Mouse (Mus musculus) liver, adult 2 months (tissue): ENCODE measurements at regions not wholly inside any gene's neighbourhood (a gene's known extent, or its start where the extent isn't known, plus 50 kb on each side); places are given as distances from the start of the nearest gene placed in this dataset.
A peak's percentile ranks its signal among the peaks of the same experiment; 100 is the strongest.

Experiments used
- DNase-seq: peaks from one replicate; pipeline ENCODE4 v3.0.0-alpha.2; 2011; ENCODE audit warnings: low read depth, low spot score; ENCODE audit errors: extremely low read depth
- H3K27ac ChIP-seq: fragments of 200-500 bp; replicated peaks from 2 replicates; pipeline ENCODE4 v1.5.1; 2012; ENCODE audit warnings: low read depth, mild to moderate bottlenecking, control low read depth, inconsistent platforms, low read length; ENCODE audit not compliant: insufficient read depth
- H3K27me3 ChIP-seq: fragments of 200-500 bp; 2 replicates; pipeline ENCODE4 v1.6.1; 2012; ENCODE audit warnings: mild to moderate bottlenecking, moderate library complexity, low read length, inconsistent platforms; ENCODE audit not compliant: control insufficient read depth, insufficient read depth
- H3K36me3 ChIP-seq: fragments of 200-500 bp; 2 replicates; pipeline ENCODE4 v1.6.1; 2012; ENCODE audit warnings: low read length, inconsistent platforms; ENCODE audit not compliant: control insufficient read depth, insufficient read depth
- H3K4me1 ChIP-seq: fragments of 200-500 bp; 2 replicates; pipeline ENCODE4 v1.6.1; 2011; ENCODE audit warnings: low read length; ENCODE audit not compliant: control insufficient read depth, insufficient read depth
- H3K4me3 ChIP-seq: fragments of 200-500 bp; 2 replicates; pipeline ENCODE4 v1.5.1; 2011; ENCODE audit warnings: low read depth, mild to moderate bottlenecking, control low read depth, low read length, moderate library complexity; ENCODE audit not compliant: insufficient read depth
- H3K79me2 ChIP-seq: fragments of 200-500 bp; 2 replicates; pipeline ENCODE4 v1.6.1; 2012; ENCODE audit warnings: inconsistent platforms, mild to moderate bottlenecking, low read length, moderate library complexity; ENCODE audit not compliant: control insufficient read depth, insufficient read depth
- H3K9ac ChIP-seq: fragments of 200-500 bp; 2 replicates; pipeline ENCODE4 v1.6.1; 2012; ENCODE audit warnings: low read depth, mild to moderate bottlenecking, control low read depth, inconsistent platforms, low read length
- CTCF ChIP-seq: fragments of 200-500 bp; IDR thresholded peaks from 2 replicates; pipeline ENCODE4 v1.5.1; 2011; ENCODE audit warnings: low read depth, low read length, control low read depth
- POLR2A ChIP-seq: fragments of 200-500 bp; IDR thresholded peaks from 2 replicates; pipeline ENCODE4 v1.6.1; 2011; ENCODE audit warnings: low read length, control low read depth; ENCODE audit not compliant: insufficient read depth; ENCODE audit errors: extremely low read depth
- WGBS: fragments of 180-500 bp; shearing (Covaris S2); methylation state at CpG from one replicate; pipeline ENCODE4 v1.1.7; 2018; 5-methylcytosine and 5-hydroxymethylcytosine counted together

DNA sequence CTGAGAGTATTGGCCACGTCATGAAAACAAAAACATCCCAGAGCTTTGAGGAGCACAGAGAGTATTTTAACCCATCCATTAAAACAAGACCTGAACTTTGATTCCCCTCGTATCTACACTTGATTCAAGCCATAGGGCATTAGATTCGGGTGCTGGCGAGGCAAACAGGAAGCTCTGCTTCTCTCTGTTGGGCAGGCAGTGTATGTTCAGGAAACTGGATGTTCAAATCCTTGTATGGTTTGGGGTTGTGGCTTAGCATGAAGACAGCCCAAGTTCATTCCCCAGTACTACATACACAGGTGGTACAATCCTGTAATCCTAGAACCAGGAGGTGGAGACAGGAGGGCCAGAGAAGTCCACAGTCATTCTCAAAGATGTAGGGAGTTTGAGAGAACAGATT, 130.6 kb upstream of the Klf12 start:
- no peak for TF ChIP-seq POLR2A
- TF ChIP-seq CTCF, result no peak
- Histone ChIP-seq H3K4me1 (peaks cover 12% of the 10 kb centered on the region; the same call in 1 of the 2 replicates), H3K9ac (no peak overlapping the region), H3K27me3 (no peaks in the 10 kb centered on the region), H3K36me3 (no peaks in the 10 kb centered on the region), H3K79me2 (no peaks in the 10 kb centered on the region), H3K27ac (no peak overlapping the region), H3K4me3 (no peak overlapping the region)
- WGBS, result 55% methylated on average over 4 of the region's 4 CpGs
- DNase-seq, result no peak

DNA sequence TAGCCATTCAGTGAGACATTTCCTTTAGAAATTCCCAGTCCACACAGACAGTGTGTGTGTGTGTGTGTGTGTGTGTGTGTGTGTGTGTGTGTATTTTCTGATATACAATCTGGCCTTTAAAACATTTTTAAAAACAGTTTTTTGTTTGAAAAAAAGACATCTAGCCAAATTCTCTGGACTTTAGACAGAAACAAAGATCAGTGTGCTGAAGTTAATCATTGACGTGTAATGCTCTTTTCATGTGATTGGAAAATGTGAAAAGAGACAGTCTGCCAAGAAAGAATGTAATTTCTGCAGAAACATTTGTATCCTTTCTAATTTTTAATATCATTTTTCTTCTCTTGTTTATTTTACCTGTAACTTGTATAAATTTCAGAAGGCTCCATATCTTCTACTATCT, 127.7 kb upstream of the Klf12 start:
- no peak for TF ChIP-seq POLR2A
- Histone ChIP-seq H3K27ac (no peak overlapping the region), H3K36me3 (no peaks in the 10 kb centered on the region), H3K4me3 (no peak overlapping the region), H3K9ac (no peak overlapping the region), H3K27me3 (no peaks in the 10 kb centered on the region), H3K4me1 (peaks cover 12% of the 10 kb centered on the region; the same call in 1 of the 2 replicates), H3K79me2 (no peaks in the 10 kb centered on the region)
- peak; percentile 92 for DNase-seq
- 19% methylated on average over 1 of the region's 1 CpGs for WGBS

DNA sequence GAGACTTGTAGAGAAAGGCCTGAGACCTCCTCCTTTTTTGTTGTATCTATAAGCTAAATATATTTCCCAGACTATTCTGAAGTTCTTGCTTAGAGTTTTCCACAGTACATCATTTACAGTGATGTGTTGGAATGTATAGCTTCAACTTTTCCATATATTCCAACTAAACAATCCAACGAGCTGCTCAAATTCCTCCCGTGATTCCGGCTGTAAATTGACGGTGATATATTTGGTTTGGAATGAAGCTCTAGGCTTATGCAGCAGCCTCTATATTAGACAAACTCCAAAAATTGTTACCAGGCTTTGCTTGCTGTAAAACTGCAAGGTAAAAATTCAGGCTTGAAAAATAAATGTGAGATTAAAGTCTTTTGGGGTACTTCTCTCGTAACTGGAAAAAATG, 112.7 kb upstream of the Klf12 start:
- TF ChIP-seq CTCF (no peak), POLR2A (no peak)
- Histone ChIP-seq H3K9ac (no peak overlapping the region), H3K27me3 (no peaks in the 10 kb centered on the region), H3K4me1 (no peaks in the 10 kb centered on the region), H3K79me2 (no peaks in the 10 kb centered on the region), H3K27ac (no peak overlapping the region), H3K4me3 (no peak overlapping the region), H3K36me3 (no peaks in the 10 kb centered on the region)
- WGBS, result 88% methylated on average over 5 of the region's 5 CpGs
- no peak for DNase-seq

DNA sequence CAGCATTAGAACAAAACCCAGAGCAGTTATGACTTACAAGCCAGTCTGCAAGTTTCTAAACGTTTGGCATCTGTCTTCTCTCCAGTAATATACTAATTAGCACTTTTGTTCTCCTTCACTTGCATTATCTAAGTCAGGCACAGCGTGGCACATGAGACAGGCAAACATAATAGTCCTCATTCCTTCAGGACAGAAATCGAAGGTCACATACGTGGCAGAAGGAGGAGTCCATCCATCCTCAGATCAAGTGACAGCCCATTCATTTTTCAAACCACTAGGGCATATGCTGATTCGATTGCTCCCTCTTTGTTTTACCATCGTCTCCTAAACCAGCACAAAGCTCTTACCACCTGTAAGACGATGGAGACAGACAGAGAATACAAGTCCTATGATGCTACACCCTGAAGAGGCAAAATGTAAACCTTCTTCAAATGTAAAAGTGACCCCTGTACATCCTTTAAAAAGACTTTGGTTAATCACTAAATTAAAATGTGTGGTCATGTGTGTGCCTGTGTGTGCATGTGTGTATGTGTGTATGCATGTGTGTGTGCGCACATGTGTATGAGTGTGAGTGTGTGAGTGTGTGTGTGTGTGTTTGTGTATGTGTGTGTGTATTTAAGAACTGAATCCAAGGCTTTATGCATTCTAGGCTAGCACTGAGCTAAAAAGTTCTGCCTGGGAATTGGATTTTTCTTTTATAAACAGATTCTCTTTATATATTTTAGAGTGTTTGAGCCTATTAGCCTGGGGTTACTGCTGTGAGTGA, 90.9 kb upstream of the Klf12 start:
- TF ChIP-seq CTCF (no peak), POLR2A (no peak)
- Histone ChIP-seq H3K79me2 (no peaks in the 10 kb centered on the region), H3K4me3 (no peak overlapping the region), H3K27me3 (no peaks in the 10 kb centered on the region), H3K36me3 (no peaks in the 10 kb centered on the region), H3K4me1 (no peaks in the 10 kb centered on the region), H3K27ac (no peak overlapping the region), H3K9ac (no peak overlapping the region)
- DNase-seq, result no peak
- WGBS, result 82% methylated on average over 8 of the region's 8 CpGs

DNA sequence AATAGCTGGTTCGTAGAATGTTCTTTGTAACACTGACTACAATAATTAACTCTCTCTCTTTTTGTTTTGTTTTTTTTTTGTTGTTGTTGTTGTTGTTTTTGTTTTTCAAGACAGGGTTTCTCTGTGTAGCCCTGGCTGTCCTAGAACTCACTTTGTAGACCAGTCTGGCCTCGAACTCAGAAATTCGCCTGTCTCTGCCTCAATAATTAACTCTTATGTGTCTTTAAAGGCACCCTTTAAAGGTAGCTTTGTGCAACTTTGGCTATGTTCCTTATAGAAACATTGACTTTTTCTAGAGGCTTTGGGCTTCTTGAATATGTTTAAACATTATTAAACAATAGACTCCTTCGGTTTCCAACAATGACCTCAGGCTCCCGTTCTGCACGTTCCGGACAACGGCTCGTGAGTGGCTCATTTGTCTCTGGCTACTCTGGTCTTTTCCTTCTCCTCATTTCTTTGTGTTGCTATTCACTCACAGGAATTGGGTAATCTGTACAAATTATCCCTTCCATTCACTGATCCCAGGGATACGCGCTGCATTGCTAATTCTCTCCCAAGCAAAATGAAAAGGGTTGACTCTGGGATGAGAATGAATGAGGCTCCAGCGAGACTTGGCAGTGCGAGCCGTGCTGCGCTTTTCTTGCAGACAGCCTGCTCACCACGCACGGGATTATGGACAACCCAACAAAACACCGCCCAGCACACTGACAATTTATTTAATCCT, 90.2 kb upstream of the Klf12 start:
- H3K4me3 ChIP-seq, result no peak overlapping the region
- no peaks in the 10 kb centered on the region for H3K79me2 ChIP-seq
- WGBS, result 91% methylated on average over 18 of the region's 18 CpGs
- no peak for DNase-seq
- H3K4me1 ChIP-seq, result no peaks in the 10 kb centered on the region
- no peak overlapping the region for H3K9ac ChIP-seq
- H3K27me3 ChIP-seq, result no peaks in the 10 kb centered on the region
- TF ChIP-seq POLR2A, result no peak
- TF ChIP-seq CTCF, result no peak
- H3K27ac ChIP-seq, result no peak overlapping the region
- no peaks in the 10 kb centered on the region for H3K36me3 ChIP-seq
